Comparison of ENCODE assay signal across 27 mouse cellular contexts in genomic region chr11:33197133-33197514, GRCm38 (mm10). TPM values are rescaled to one million over a fixed set of nuclear protein-coding genes. Genes with fewer than 3 reads are reported as not detected.
A peak's percentile ranks its signal among the peaks of the same experiment; 100 is the strongest.
DNase-seq lines count a peak whose midpoint lies in the region; ATAC-seq lines count a peak whose summit lies in the region.
"Had no signal": no experiment of that assay in that cellular context is flagged by ENCODE, and none has a peak within 500 bp of the region (broad histone marks: within the 10 kb centered on the region; RNA-seq: fewer than 3 reads in every experiment).

No protein-coding gene starts in this region.

- no peak overlapping the region for H3K4me3 ChIP-seq in midbrain, embryonic 11.5 days (ENCODE audit: low read depth, low read length)
- H3K4me3 ChIP-seq in midbrain, embryonic 15.5 days, result no peak overlapping the region
- H3K4me3 ChIP-seq in limb, embryonic 10.5 days, result no peak overlapping the region
- no peak overlapping the region for H3K4me3 ChIP-seq in heart, embryonic 10.5 days
- H3K4me3 ChIP-seq: embryonic facial prominence, embryonic 12.5 days; heart, adult 2 months; heart, embryonic 15.5 days; left cerebral cortex, adult 2 months; liver, embryonic 15.5 days; myocyte had no signal

- H3K4me1 ChIP-seq in midbrain, embryonic 11.5 days (ENCODE audit: control insufficient read depth, insufficient read depth, low read length), result peaks cover 18% of the 10 kb centered on the region
- H3K4me1 ChIP-seq in midbrain, embryonic 15.5 days, result peaks cover 20% of the 10 kb centered on the region
- H3K4me1 ChIP-seq in limb, embryonic 10.5 days, result peaks cover 42% of the 10 kb centered on the region
- peaks cover 25% of the 10 kb centered on the region for H3K4me1 ChIP-seq in heart, embryonic 10.5 days

- 24% methylated on average over 13 of the region's 13 CpGs for WGBS in midbrain, embryonic 11.5 days
- 22% methylated on average over 13 of the region's 13 CpGs for WGBS in midbrain, embryonic 15.5 days
- WGBS in limb, embryonic 10.5 days, result 23% methylated on average over 13 of the region's 13 CpGs
- 28% methylated on average over 13 of the region's 13 CpGs for WGBS in heart, embryonic 10.5 days

- no peak overlapping the region for H3K4me2 ChIP-seq in midbrain, embryonic 11.5 days
- no peak overlapping the region for H3K4me2 ChIP-seq in midbrain, embryonic 15.5 days
- H3K4me2 ChIP-seq: embryonic facial prominence, embryonic 12.5 days; heart, embryonic 15.5 days; liver, embryonic 15.5 days had no signal

- no peaks in the 10 kb centered on the region; the same call in 1 of the 2 replicates for H3K9me3 ChIP-seq in midbrain, embryonic 11.5 days (ENCODE audit: control insufficient read depth, low read length)
- H3K9me3 ChIP-seq in midbrain, embryonic 15.5 days, result no peaks in the 10 kb centered on the region
- no peaks in the 10 kb centered on the region for H3K9me3 ChIP-seq in limb, embryonic 10.5 days (replicated peaks)
- peaks cover 6% of the 10 kb centered on the region; the same call in 1 of the 2 replicates for H3K9me3 ChIP-seq in heart, embryonic 10.5 days
- H3K9me3 ChIP-seq: embryonic facial prominence, embryonic 12.5 days; heart, embryonic 15.5 days; liver, embryonic 15.5 days had no signal

- H3K27me3 ChIP-seq in midbrain, embryonic 11.5 days (ENCODE audit: control insufficient read depth, insufficient read depth, low read length), result peaks cover 83% of the 10 kb centered on the region
- H3K27me3 ChIP-seq in midbrain, embryonic 15.5 days (replicated peaks), result peaks cover 83% of the 10 kb centered on the region
- peaks cover 99% of the 10 kb centered on the region for H3K27me3 ChIP-seq in limb, embryonic 10.5 days (ENCODE audit: low read depth, poor library complexity, severe bottlenecking)
- peaks cover 99% of the 10 kb centered on the region for H3K27me3 ChIP-seq in heart, embryonic 10.5 days (ENCODE audit: insufficient read depth, poor library complexity, severe bottlenecking)

- no peak overlapping the region for H3K27ac ChIP-seq in midbrain, embryonic 11.5 days (ENCODE audit: low read depth, low read length)
- H3K27ac ChIP-seq in midbrain, embryonic 15.5 days, result no peak overlapping the region
- no peak overlapping the region for H3K27ac ChIP-seq in limb, embryonic 10.5 days
- no peak overlapping the region for H3K27ac ChIP-seq in heart, embryonic 10.5 days
- H3K27ac ChIP-seq: embryonic facial prominence, embryonic 12.5 days; heart, adult 2 months; heart, embryonic 15.5 days; kidney, postnatal 0 days; left cerebral cortex, adult 2 months; liver, embryonic 15.5 days had no signal

- no peak overlapping the region for H3K9ac ChIP-seq in midbrain, embryonic 11.5 days (ENCODE audit: low read length)
- no peak overlapping the region for H3K9ac ChIP-seq in midbrain, embryonic 15.5 days
- H3K9ac ChIP-seq: embryonic facial prominence, embryonic 12.5 days; heart, embryonic 15.5 days; liver, embryonic 15.5 days had no signal

- DNase-seq in cerebellum, postnatal 14 days, result peak; percentile 28 to 41
- no peak for DNase-seq in cerebellum, adult 9-11 months
- peak; percentile 92 for DNase-seq in midbrain, embryonic 11.5 days (ENCODE audit: low spot score, missing footprints)
- peak; percentile 51 for DNase-seq in limb, embryonic 10.5 days (ENCODE audit: low spot score)
- DNase-seq in heart, embryonic 10.5 days (ENCODE audit: low spot score), result no peak
- no peak for DNase-seq in adrenal gland, adult (ENCODE audit: inconsistent age in 2 of 2, low spot score in 1 of 2)
- DNase-seq: adrenal gland, adult 2 months; gastrocnemius, postnatal 36 days; heart, adult 2 months; heart, postnatal 36 days; kidney, adult 2 months; liver; lung, postnatal 4 days; right cerebral cortex, postnatal 25 days; spleen, adult 18-20 months had no signal

- H3K36me3 ChIP-seq in midbrain, embryonic 11.5 days (ENCODE audit: control insufficient read depth, insufficient read depth, low read length), result no peaks in the 10 kb centered on the region
- no peaks in the 10 kb centered on the region for H3K36me3 ChIP-seq in midbrain, embryonic 15.5 days (replicated peaks)
- no peaks in the 10 kb centered on the region for H3K36me3 ChIP-seq in limb, embryonic 10.5 days
- no peaks in the 10 kb centered on the region for H3K36me3 ChIP-seq in heart, embryonic 10.5 days
- H3K36me3 ChIP-seq: embryonic facial prominence, embryonic 12.5 days; heart, embryonic 15.5 days; liver, embryonic 15.5 days had no signal

- ATAC-seq in midbrain, embryonic 11.5 days (ENCODE audit: low FRiP score), result no peak
- no peak for ATAC-seq in midbrain, embryonic 15.5 days (replicated peaks)
- ATAC-seq: midbrain, embryonic 16.5 days had no signal

RNA-seq across cellular contexts. Expression of gene Tlx3, which starts 6.3 kb away (rescaled TPM):
- polyA plus RNA-seq in midbrain, embryonic 11.5 days (2014; fragmentation: Nextera tagmentation; extraction: Ambion mirVana), result 1.9 and 2.9 TPM in 2 replicates
- polyA plus RNA-seq in midbrain, embryonic 15.5 days (2015; fragmentation: Nextera tagmentation; extraction: Ambion mirVana), result 1.1 and 3.2 TPM in 2 replicates
- not detected in 2 replicates for polyA plus RNA-seq in limb, embryonic 10.5 days (2016; fragmentation: Nextera tagmentation; extraction: Ambion mirVana)
- 0.28 TPM in 1 of 2 replicates, not detected in the other for polyA plus RNA-seq in heart, embryonic 10.5 days (2016; fragmentation: Nextera tagmentation; extraction: Ambion mirVana)
- polyA plus RNA-seq: forebrain, embryonic 11.5 days; heart, adult 2 months; kidney, adult 2 months; kidney, postnatal 0 days; liver, embryonic 15.5 days; lung, embryonic 16.5 days; myocyte; thymus, postnatal 0 days; urinary bladder, adult 2 months had no signal

RNA-seq across cellular contexts. Expression of gene Npm1, which starts 34.1 kb away (rescaled TPM):
- polyA plus RNA-seq in midbrain, embryonic 11.5 days (2014; fragmentation: Nextera tagmentation; extraction: Ambion mirVana), result 1,003 and 1,036 TPM in 2 replicates
- 375 and 382 TPM in 2 replicates for polyA plus RNA-seq in midbrain, embryonic 15.5 days (2015; fragmentation: Nextera tagmentation; extraction: Ambion mirVana)
- 1,479 and 1,796 TPM in 2 replicates for polyA plus RNA-seq in limb, embryonic 10.5 days (2016; fragmentation: Nextera tagmentation; extraction: Ambion mirVana)
- polyA plus RNA-seq in heart, embryonic 10.5 days (2016; fragmentation: Nextera tagmentation; extraction: Ambion mirVana), result 705 and 1,033 TPM in 2 replicates

RNA-seq across cellular contexts. Expression of gene Fgf18, which starts 49.9 kb away (rescaled TPM):
- 3.9 and 5.2 TPM in 2 replicates for polyA plus RNA-seq in midbrain, embryonic 11.5 days (2014; fragmentation: Nextera tagmentation; extraction: Ambion mirVana)
- polyA plus RNA-seq in midbrain, embryonic 15.5 days (2015; fragmentation: Nextera tagmentation; extraction: Ambion mirVana), result 3.8 and 5.0 TPM in 2 replicates
- 1.7 and 5.7 TPM in 2 replicates for polyA plus RNA-seq in limb, embryonic 10.5 days (2016; fragmentation: Nextera tagmentation; extraction: Ambion mirVana)
- polyA plus RNA-seq in heart, embryonic 10.5 days (2016; fragmentation: Nextera tagmentation; extraction: Ambion mirVana), result 1.1 and 2.6 TPM in 2 replicates

Comparison
In these comparisons a context has a peak if more than half of its experiments do, and no peak if none do; other contexts are left out.
1. DNase-seq: peak in cerebellum, postnatal 14 days (2 of 2), midbrain, embryonic 11.5 days (single experiment) and limb, embryonic 10.5 days (single experiment); none in cerebellum, adult 9-11 months (single experiment), heart, embryonic 10.5 days (single experiment) and adrenal gland, adult (0 of 2).